Mouse (Mus musculus): ENCODE results near the gene Pold1.

DNA sequence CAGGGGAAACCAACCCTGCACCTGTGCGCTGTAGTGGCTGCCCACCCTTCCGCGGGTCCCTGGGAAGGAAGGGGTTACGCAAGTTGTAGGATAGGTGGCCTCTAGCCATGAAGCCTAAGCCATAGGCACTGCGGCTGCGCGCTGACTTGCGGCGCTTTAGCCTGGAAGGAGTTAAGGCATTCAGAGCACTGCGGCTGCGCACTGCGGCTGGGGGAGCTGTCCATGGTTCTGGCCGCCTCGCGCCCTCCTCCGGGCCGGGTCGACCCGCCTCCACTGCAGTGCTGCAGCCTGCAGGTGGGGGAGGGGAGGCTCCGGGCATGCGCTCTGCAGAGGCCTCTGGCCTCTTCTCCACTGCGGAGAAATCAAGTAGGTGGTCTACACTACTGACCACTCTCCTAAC lies 45.1 kb upstream of the Pold1 start:
- no peak for TF ChIP-seq CTCF (conservative IDR thresholded peaks at IDR 0.05; ENCODE audit: insufficient read depth, insufficient read length, low read depth, low read length)
- TF ChIP-seq POLR2A (IDR thresholded peaks at IDR 0.05; ENCODE audit: low read depth, low read length), result no peak
